Mouse (Mus musculus) hindbrain, embryonic 10.5 days (tissue): ENCODE measurements around the gene Abhd5. TPM values are rescaled to one million over a fixed set of nuclear protein-coding genes. Genes with fewer than 3 reads are reported as not detected.
A peak's percentile ranks its signal among the peaks of the same experiment; 100 is the strongest.

Experiments used
- DNase-seq: peaks from one replicate; pipeline ENCODE4 v3.0.0-alpha.2; 2017; ENCODE audit warnings: low spot score
- H3K27ac ChIP-seq: fragments of 300-500 bp; sonication (generic); 2 replicates; pipeline ENCODE4 v1.5.1; 2016; ENCODE audit warnings: mild to moderate bottlenecking, moderate library complexity
- H3K27me3 ChIP-seq: fragments of 300-500 bp; sonication (generic); 2 replicates; pipeline ENCODE4 v1.6.1; 2016; ENCODE audit warnings: mild to moderate bottlenecking; ENCODE audit not compliant: poor library complexity, insufficient read depth, severe bottlenecking
- H3K36me3 ChIP-seq: fragments of 300-500 bp; sonication (generic); 2 replicates; pipeline ENCODE4 v1.6.1; 2016; ENCODE audit warnings: mild to moderate bottlenecking, moderate library complexity
- H3K4me1 ChIP-seq: fragments of 300-500 bp; sonication (generic); replicated peaks from 2 replicates; pipeline ENCODE4 v1.6.1; 2016; ENCODE audit warnings: mild to moderate bottlenecking
- H3K4me3 ChIP-seq: fragments of 300-500 bp; sonication (generic); 2 replicates; pipeline ENCODE4 v1.5.1; 2016; ENCODE audit warnings: mild to moderate bottlenecking, moderate library complexity
- H3K9me3 ChIP-seq: fragments of 300-500 bp; sonication (generic); 2 replicates; pipeline ENCODE4 v1.6.1; 2016; ENCODE audit warnings: mild to moderate bottlenecking, moderate library complexity
- WGBS: fragments of 180-500 bp; shearing (Covaris S2); methylation state at CpG from one replicate; pipeline ENCODE4 v1.1.7; 2016; 5-methylcytosine and 5-hydroxymethylcytosine counted together
- polyA plus RNA-seq: library from polyadenylated mRNA; unstranded; fragments of >200 nt; fragmentation: Nextera tagmentation; extraction: Ambion mirVana; gene quantifications from 2 replicates; pipeline ENCODE4 v1.2.1, GENCODE M21; 2016

Gene Abhd5
- polyA plus RNA-seq, 1 experiment from 2014 or later = 16.0 TPM

DNA sequence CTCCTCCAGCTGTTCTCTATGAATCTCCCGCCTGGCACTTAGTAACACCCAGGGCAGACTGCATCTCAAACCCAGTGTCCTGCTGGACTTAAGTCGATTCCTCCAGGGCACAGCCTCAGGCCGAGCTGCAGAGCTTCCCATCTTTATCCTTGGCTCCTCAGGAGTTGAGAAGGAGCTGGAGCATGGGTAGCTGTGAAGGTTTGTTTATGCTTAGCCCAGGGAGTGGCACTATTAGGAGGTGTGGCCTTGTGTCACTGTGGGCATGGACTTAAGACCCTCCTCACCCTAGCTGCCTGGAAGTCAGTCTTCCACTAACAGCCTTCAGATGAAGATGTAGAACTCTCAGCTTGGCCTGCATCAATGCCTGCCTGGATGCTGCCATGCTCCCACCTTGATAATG is 29.1 kb upstream of the Abhd5 start:
- H3K9me3 ChIP-seq = no peaks in the 10 kb centered on the region
- no peaks in the 10 kb centered on the region for H3K27me3 ChIP-seq
- 80% methylated on average over 3 of the region's 3 CpGs for WGBS

GRCm38 (mm10) chr9:122325996-122326395 is 25.4 kb upstream of the Abhd5 start:
- no peak overlapping the region for H3K4me3 ChIP-seq
- no peaks in the 10 kb centered on the region for H3K9me3 ChIP-seq
- H3K27me3 ChIP-seq = no peaks in the 10 kb centered on the region
- 90% methylated on average over 1 of the region's 1 CpGs for WGBS
- DNase-seq = no peak
- H3K36me3 ChIP-seq = no peaks in the 10 kb centered on the region
- H3K27ac ChIP-seq = no peak overlapping the region
- no peaks in the 10 kb centered on the region for H3K4me1 ChIP-seq

More for the DNA sequence above, 29.1 kb upstream of the Abhd5 start:
- Histone ChIP-seq H3K36me3 (no peaks in the 10 kb centered on the region), H3K4me1 (no peaks in the 10 kb centered on the region), H3K4me3 (no peak overlapping the region), H3K27ac (no peak overlapping the region)
- no peak for DNase-seq

- Histone ChIP-seq H3K4me3 (no peak overlapping the region), H3K9me3 (no peaks in the 10 kb centered on the region), H3K27me3 (no peaks in the 10 kb centered on the region), H3K36me3 (no peaks in the 10 kb centered on the region), H3K27ac (no peak overlapping the region), H3K4me1 (no peaks in the 10 kb centered on the region)
- WGBS = 76% methylated on average over 3 of the region's 3 CpGs
- no peak for DNase-seq
These were observed 23.2 kb upstream of the Abhd5 start for GRCm38 (mm10) chr9:122328199-122328598.

- Histone ChIP-seq H3K36me3 (no peaks in the 10 kb centered on the region), H3K9me3 (no peaks in the 10 kb centered on the region), H3K4me3 (no peak overlapping the region), H3K27me3 (peaks cover 2% of the 10 kb centered on the region; the same call in 1 of the 2 replicates), H3K27ac (no peak overlapping the region), H3K4me1 (peaks cover 7% of the 10 kb centered on the region; the same call in 1 of the 2 replicates)
- WGBS = 77% methylated on average over 2 of the region's 2 CpGs
- DNase-seq = no peak
These were observed 14.7 kb upstream of the Abhd5 start for GRCm38 (mm10) chr9:122336677-122337076.

GRCm38 (mm10) chr9:122337510-122337931 is 13.9 kb upstream of the Abhd5 start:
- H3K4me3 ChIP-seq = no peak overlapping the region
- no peak overlapping the region for H3K27ac ChIP-seq
- peaks cover 7% of the 10 kb centered on the region; the same call in 1 of the 2 replicates for H3K4me1 ChIP-seq
- H3K27me3 ChIP-seq = peaks cover 2% of the 10 kb centered on the region; the same call in 1 of the 2 replicates
- no peaks in the 10 kb centered on the region for H3K36me3 ChIP-seq
- DNase-seq = no peak
- 49% methylated on average over 8 of the region's 8 CpGs for WGBS
- H3K9me3 ChIP-seq = no peaks in the 10 kb centered on the region

DNA sequence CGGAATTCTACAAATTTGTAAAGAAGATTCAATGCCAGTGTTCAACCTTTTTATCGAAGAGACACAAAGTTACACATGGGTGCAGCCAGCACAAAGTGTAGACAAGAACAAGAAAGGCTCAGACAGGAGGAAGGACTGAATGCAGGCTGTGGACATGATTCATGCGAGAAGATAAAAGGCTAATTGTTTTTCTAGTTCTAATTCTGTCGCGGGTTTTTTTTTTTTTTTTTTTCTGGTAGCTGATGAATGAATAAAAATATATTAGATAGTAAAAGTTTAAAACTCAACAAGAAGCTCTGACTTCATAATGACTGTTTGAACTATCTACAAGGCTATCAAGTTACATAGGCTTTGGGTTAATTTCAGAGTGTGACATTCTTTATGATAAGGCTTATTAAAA is 11.4 kb upstream of the Abhd5 start:
- no peak overlapping the region for H3K4me3 ChIP-seq
- H3K27me3 ChIP-seq = peaks cover 2% of the 10 kb centered on the region; the same call in 1 of the 2 replicates
- H3K9me3 ChIP-seq = no peaks in the 10 kb centered on the region
- no peak for DNase-seq
- H3K4me1 ChIP-seq = peaks cover 7% of the 10 kb centered on the region; the same call in 1 of the 2 replicates
- 64% methylated on average over 5 of the region's 5 CpGs for WGBS
- H3K36me3 ChIP-seq = no peaks in the 10 kb centered on the region
- H3K27ac ChIP-seq = no peak overlapping the region

GRCm38 (mm10) chr9:122343399-122343798 is 8.0 kb upstream of the Abhd5 start:
- no peak for DNase-seq
- H3K4me3 ChIP-seq = no peak overlapping the region
- no peaks in the 10 kb centered on the region for H3K27me3 ChIP-seq
- H3K36me3 ChIP-seq = no peaks in the 10 kb centered on the region
- no peaks in the 10 kb centered on the region for H3K9me3 ChIP-seq
- no peaks in the 10 kb centered on the region for H3K4me1 ChIP-seq
- no peak overlapping the region for H3K27ac ChIP-seq
- WGBS = 88% methylated on average over 7 of the region's 7 CpGs

- no peaks in the 10 kb centered on the region for H3K4me1 ChIP-seq
- H3K4me3 ChIP-seq = no peak overlapping the region
- whole genome bisulfite sequencing = 87% methylated on average over 8 of the region's 8 CpGs
- no peaks in the 10 kb centered on the region for H3K36me3 ChIP-seq
- H3K27me3 ChIP-seq = no peaks in the 10 kb centered on the region
- DNase-seq = no peak
- H3K27ac ChIP-seq = no peak overlapping the region
- no peaks in the 10 kb centered on the region for H3K9me3 ChIP-seq
These were observed 6.8 kb upstream of the Abhd5 start for GRCm38 (mm10) chr9:122344560-122344959.

GRCm38 (mm10) chr9:122345291-122345690 is 6.1 kb upstream of the Abhd5 start:
- Histone ChIP-seq H3K4me3 (no peak overlapping the region), H3K27me3 (peaks cover 3% of the 10 kb centered on the region; the same call in 1 of the 2 replicates), H3K9me3 (no peaks in the 10 kb centered on the region), H3K27ac (no peak overlapping the region), H3K36me3 (no peaks in the 10 kb centered on the region), H3K4me1 (no peaks in the 10 kb centered on the region)
- no peak for DNase-seq
- WGBS = 89% methylated on average over 3 of the region's 3 CpGs

DNA sequence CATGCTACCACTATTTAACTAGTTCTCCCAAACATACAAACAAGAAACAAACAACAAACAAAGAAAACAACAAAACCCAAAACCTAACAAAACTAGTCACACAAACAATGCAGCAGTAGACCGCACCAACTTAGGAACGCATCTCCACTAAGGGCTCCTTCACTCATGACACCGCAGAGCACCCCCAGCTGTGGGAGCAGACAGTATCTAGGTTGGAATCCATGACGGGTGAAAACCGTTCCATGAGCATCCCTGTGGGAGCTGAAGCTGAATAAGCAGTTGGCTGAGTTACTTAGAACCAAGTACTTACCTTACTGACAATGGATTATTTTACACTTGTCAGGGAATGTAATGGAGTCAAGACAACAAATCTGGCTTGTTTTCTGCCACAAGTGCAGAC is 5.3 kb upstream of the Abhd5 start:
- Histone ChIP-seq H3K27me3 (peaks cover 4% of the 10 kb centered on the region; the same call in 1 of the 2 replicates), H3K27ac (no peak overlapping the region), H3K36me3 (no peaks in the 10 kb centered on the region), H3K4me1 (peaks cover under 1% of the 10 kb centered on the region; the same call in 1 of the 2 replicates), H3K9me3 (no peaks in the 10 kb centered on the region), H3K4me3 (no peak overlapping the region)
- 81% methylated on average over 5 of the region's 5 CpGs for WGBS
- no peak for DNase-seq

DNA sequence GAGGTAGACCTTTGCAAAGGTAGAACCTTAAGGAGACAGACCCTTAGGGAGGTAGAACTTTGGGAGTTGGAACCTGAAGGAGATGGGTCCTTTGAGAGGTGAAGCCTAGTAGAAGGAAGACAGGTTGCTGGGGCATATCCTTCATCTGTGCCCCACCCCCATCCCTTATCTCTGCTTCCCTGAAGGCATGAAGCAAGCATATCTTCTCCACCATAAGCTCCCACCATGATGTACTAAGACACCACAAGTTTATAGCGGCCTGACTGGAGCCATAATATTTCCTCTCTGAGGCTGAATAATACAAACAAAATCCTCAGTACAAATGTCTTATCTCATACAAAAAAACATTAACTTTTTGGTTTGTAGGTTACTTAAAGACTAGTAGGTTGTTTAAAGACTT is 3.5 kb upstream of the Abhd5 start:
- peaks cover 4% of the 10 kb centered on the region; the same call in 1 of the 2 replicates for H3K27me3 ChIP-seq
- 93% methylated on average over 1 of the region's 1 CpGs for WGBS
- no peaks in the 10 kb centered on the region for H3K36me3 ChIP-seq
- no peak overlapping the region for H3K4me3 ChIP-seq
- H3K27ac ChIP-seq = no peak overlapping the region
- peaks cover 11% of the 10 kb centered on the region; the same call in 1 of the 2 replicates for H3K4me1 ChIP-seq
- no peaks in the 10 kb centered on the region for H3K9me3 ChIP-seq
- no peak for DNase-seq

DNA sequence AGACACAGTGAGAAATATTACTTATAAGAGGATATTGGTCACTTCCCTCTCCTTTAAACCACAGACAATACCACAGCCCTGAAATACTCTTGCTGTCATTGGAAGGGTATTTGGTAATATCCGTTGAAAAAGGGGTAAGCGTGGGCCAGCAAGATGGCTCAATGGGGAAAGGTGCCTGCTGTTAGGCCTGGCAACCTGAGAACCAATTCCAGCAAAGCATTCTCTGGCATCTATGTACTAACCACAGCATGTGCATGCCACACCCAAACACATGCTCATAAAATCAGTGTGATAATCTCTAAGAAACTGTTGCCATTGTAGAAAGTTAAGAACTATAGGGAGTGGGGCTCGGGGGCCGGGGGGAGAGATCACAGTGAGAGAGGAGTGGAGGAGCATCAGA is 2.1 kb upstream of the Abhd5 start:
- DNase-seq = no peak
- Histone ChIP-seq H3K4me1 (peaks cover 11% of the 10 kb centered on the region; the same call in 1 of the 2 replicates), H3K9me3 (no peaks in the 10 kb centered on the region), H3K36me3 (no peaks in the 10 kb centered on the region), H3K27ac (no peak overlapping the region), H3K4me3 (no peak overlapping the region), H3K27me3 (peaks cover 4% of the 10 kb centered on the region; the same call in 1 of the 2 replicates)
- 89% methylated on average over 4 of the region's 4 CpGs for WGBS

DNA sequence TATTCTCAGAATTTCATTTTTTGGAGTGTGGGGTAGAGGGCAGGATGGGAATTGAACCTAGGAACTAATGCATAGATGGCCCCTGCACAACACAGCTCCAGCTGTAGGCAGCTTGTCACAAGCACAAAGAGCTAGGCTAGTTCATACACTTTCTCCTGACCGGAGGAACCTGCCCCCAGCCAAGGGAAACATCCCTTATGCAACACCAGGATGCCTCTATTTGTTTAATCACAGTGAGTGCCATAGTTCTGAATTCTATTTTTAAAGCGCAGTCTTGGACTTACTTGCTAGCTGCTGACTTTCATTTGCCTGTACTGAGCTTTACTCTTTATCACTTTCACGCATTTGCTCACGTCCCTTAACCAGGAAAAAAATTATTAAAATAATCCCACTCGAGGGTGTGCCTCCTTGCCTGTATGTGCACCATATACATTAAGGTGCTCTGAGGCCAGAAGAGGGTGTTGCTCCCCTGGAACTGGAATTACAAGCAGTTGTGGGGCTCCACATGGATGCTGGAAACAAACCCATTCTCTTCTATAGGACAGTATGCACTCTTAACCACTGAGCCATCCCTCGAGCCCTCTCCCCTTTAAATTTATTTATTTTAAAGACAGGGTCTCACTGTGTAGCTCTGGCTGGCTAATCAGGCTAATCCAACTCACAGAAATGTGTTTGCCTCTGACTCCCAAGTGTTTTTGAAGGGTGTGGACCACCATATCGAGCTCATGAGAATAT is 845 bp upstream of the Abhd5 start:
- no peak for DNase-seq
- H3K36me3 ChIP-seq = no peaks in the 10 kb centered on the region
- no peaks in the 10 kb centered on the region for H3K9me3 ChIP-seq
- peak overlapping the region; percentile 90 for H3K27ac ChIP-seq
- peaks cover 4% of the 10 kb centered on the region; the same call in 1 of the 2 replicates for H3K27me3 ChIP-seq
- H3K4me3 ChIP-seq = peak overlapping the region; percentile 72
- peaks cover 11% of the 10 kb centered on the region; the same call in 1 of the 2 replicates for H3K4me1 ChIP-seq
- 75% methylated on average over 7 of the region's 7 CpGs for WGBS
